Comparison of ENCODE assay signal across 13 mouse cellular contexts in the genomic region with DNA sequence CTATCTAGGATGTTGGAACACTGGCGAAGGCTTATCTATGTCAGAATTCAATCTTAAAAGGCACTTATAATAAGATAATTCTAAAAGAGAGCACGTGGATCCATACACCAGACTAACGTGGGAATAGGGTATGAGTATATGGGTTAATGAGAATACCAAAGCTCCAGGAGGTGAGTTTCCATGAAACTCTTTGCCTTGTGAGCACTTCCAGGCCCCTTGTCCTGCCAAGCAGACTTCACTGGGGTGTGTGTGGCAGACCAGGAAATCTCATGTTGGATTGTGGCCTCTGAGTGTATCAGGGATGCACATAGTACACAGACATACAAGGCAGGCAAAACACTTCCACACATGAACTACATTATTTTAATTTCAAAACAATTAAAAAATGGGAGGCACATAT. TPM values are rescaled to one million over a fixed set of nuclear protein-coding genes. Genes with fewer than 3 reads are reported as not detected.
"Had no signal": no experiment of that assay in that cellular context is flagged by ENCODE, and none has a peak within 500 bp of the region (broad histone marks: within the 10 kb centered on the region; RNA-seq: fewer than 3 reads in every experiment).

No protein-coding gene starts in this region.

RNA-seq across cellular contexts. Expression of gene Serpinb9g, which starts 0.7 kb away (rescaled TPM):
- polyA plus RNA-seq: neural tube, embryonic 13.5 days; neural tube, embryonic 14.5 days; neural tube, embryonic 15.5 days; small intestine, adult 2 months; spleen, adult 2 months; stomach, embryonic 14.5 days; stomach, embryonic 15.5 days; stomach, embryonic 16.5 days; stomach, postnatal 0 days; testis, adult 2 months; thymus, adult 2 months; thymus, postnatal 0 days; urinary bladder, adult 2 months had no signal
